Mouse (Mus musculus): ENCODE measurements around the gene 1700113H08Rik. TPM values are rescaled to one million over a fixed set of nuclear protein-coding genes. Genes with fewer than 3 reads are reported as not detected.

1700113H08Rik gene
- polyA plus RNA-seq, 1 experiment from 2014 or later, result 0.14 TPM

GRCm38 (mm10) chr10:87109038-87109771, 51.4 kb downstream of the 1700113H08Rik start:
- Histone ChIP-seq H3K9ac (ENCODE audit: low read length) (no peak overlapping the region), H3K9me3 (ENCODE audit: control insufficient read depth, low read length) (no peaks in the 10 kb centered on the region), H3K36me3 (ENCODE audit: control insufficient read depth, insufficient read depth, low read length) (no peaks in the 10 kb centered on the region), H3K4me3 (ENCODE audit: low read depth, low read length) (no peak overlapping the region), H3K4me2 (ENCODE audit: low read length) (no peak overlapping the region), H3K4me1 (replicated peaks; ENCODE audit: control insufficient read depth, insufficient read depth, low read length) (no peaks in the 10 kb centered on the region), H3K27me3 (replicated peaks; ENCODE audit: control insufficient read depth, insufficient read depth, low read length) (no peaks in the 10 kb centered on the region), H3K27ac (ENCODE audit: low read depth) (no peak overlapping the region)
- DNase-seq (ENCODE audit: low spot score), result no peak
- ATAC-seq (replicated peaks; ENCODE audit: low FRiP score, low TSS enrichment, low read depth), result no peak
- WGBS, result 81% methylated on average over 10 of the region's 10 CpGs

GRCm38 (mm10) chr10:87110909-87111308, 53.1 kb downstream of the 1700113H08Rik start:
- Histone ChIP-seq H3K9me3 (ENCODE audit: control insufficient read depth, low read length) (no peaks in the 10 kb centered on the region), H3K4me3 (ENCODE audit: low read depth, low read length) (no peak overlapping the region), H3K36me3 (ENCODE audit: control insufficient read depth, insufficient read depth, low read length) (no peaks in the 10 kb centered on the region), H3K27ac (ENCODE audit: low read depth) (no peak overlapping the region), H3K9ac (ENCODE audit: low read length) (no peak overlapping the region), H3K27me3 (replicated peaks; ENCODE audit: control insufficient read depth, insufficient read depth, low read length) (no peaks in the 10 kb centered on the region), H3K4me2 (ENCODE audit: low read length) (no peak overlapping the region), H3K4me1 (replicated peaks; ENCODE audit: control insufficient read depth, insufficient read depth, low read length) (no peaks in the 10 kb centered on the region)
- WGBS, result 90% methylated on average over 3 of the region's 3 CpGs
- no peak for DNase-seq (ENCODE audit: low spot score)
- no peak for ATAC-seq (replicated peaks; ENCODE audit: low FRiP score, low TSS enrichment, low read depth)

- WGBS, result 86% methylated on average over 5 of the region's 5 CpGs
- ATAC-seq (replicated peaks; ENCODE audit: low FRiP score, low TSS enrichment, low read depth) (no peak), DNase-seq (ENCODE audit: low spot score) (no peak)
- Histone ChIP-seq H3K9ac (ENCODE audit: low read length) (no peak overlapping the region), H3K4me2 (ENCODE audit: low read length) (no peak overlapping the region), H3K36me3 (ENCODE audit: control insufficient read depth, insufficient read depth, low read length) (no peaks in the 10 kb centered on the region), H3K4me3 (ENCODE audit: low read depth, low read length) (no peak overlapping the region), H3K27me3 (replicated peaks; ENCODE audit: control insufficient read depth, insufficient read depth, low read length) (no peaks in the 10 kb centered on the region), H3K4me1 (replicated peaks; ENCODE audit: control insufficient read depth, insufficient read depth, low read length) (no peaks in the 10 kb centered on the region), H3K27ac (ENCODE audit: low read depth) (no peak overlapping the region), H3K9me3 (ENCODE audit: control insufficient read depth, low read length) (no peaks in the 10 kb centered on the region)
Observed at GRCm38 (mm10) chr10:87125094-87125493, 67.2 kb downstream of the 1700113H08Rik start.

GRCm38 (mm10) chr10:87126186-87126824, 68.5 kb downstream of the 1700113H08Rik start:
- DNase-seq (ENCODE audit: low spot score) (no peak), ATAC-seq (replicated peaks; ENCODE audit: low FRiP score, low TSS enrichment, low read depth) (no peak)
- H3K36me3 ChIP-seq (ENCODE audit: control insufficient read depth, insufficient read depth, low read length), result no peaks in the 10 kb centered on the region
- no peaks in the 10 kb centered on the region for H3K4me1 ChIP-seq (replicated peaks; ENCODE audit: control insufficient read depth, insufficient read depth, low read length)
- H3K4me2 ChIP-seq (ENCODE audit: low read length), result no peak overlapping the region
- 84% methylated on average over 12 of the region's 12 CpGs for WGBS
- H3K9me3 ChIP-seq (ENCODE audit: control insufficient read depth, low read length), result no peaks in the 10 kb centered on the region
- H3K9ac ChIP-seq (ENCODE audit: low read length), result no peak overlapping the region
- no peak overlapping the region for H3K27ac ChIP-seq (ENCODE audit: low read depth)
- H3K4me3 ChIP-seq (ENCODE audit: low read depth, low read length), result no peak overlapping the region
- no peaks in the 10 kb centered on the region for H3K27me3 ChIP-seq (replicated peaks; ENCODE audit: control insufficient read depth, insufficient read depth, low read length)

- H3K4me1 ChIP-seq (replicated peaks; ENCODE audit: control insufficient read depth, insufficient read depth, low read length), result no peaks in the 10 kb centered on the region
- no peak overlapping the region for H3K9ac ChIP-seq (ENCODE audit: low read length)
- no peaks in the 10 kb centered on the region for H3K36me3 ChIP-seq (ENCODE audit: control insufficient read depth, insufficient read depth, low read length)
- no peak for DNase-seq (ENCODE audit: low spot score)
- no peaks in the 10 kb centered on the region for H3K9me3 ChIP-seq (ENCODE audit: control insufficient read depth, low read length)
- no peak for ATAC-seq (replicated peaks; ENCODE audit: low FRiP score, low TSS enrichment, low read depth)
- no peak overlapping the region for H3K27ac ChIP-seq (ENCODE audit: low read depth)
- H3K27me3 ChIP-seq (replicated peaks; ENCODE audit: control insufficient read depth, insufficient read depth, low read length), result no peaks in the 10 kb centered on the region
- WGBS, result 94% methylated on average over 6 of the region's 6 CpGs
- H3K4me3 ChIP-seq (ENCODE audit: low read depth, low read length), result no peak overlapping the region
- no peak overlapping the region for H3K4me2 ChIP-seq (ENCODE audit: low read length)
Observed at GRCm38 (mm10) chr10:87151050-87151449, 93.2 kb downstream of the 1700113H08Rik start.

GRCm38 (mm10) chr10:87153731-87154505, 96.1 kb downstream of the 1700113H08Rik start:
- H3K4me1 ChIP-seq (replicated peaks; ENCODE audit: control insufficient read depth, insufficient read depth, low read length), result no peaks in the 10 kb centered on the region
- no peaks in the 10 kb centered on the region for H3K27me3 ChIP-seq (replicated peaks; ENCODE audit: control insufficient read depth, insufficient read depth, low read length)
- no peak overlapping the region for H3K9ac ChIP-seq (ENCODE audit: low read length)
- H3K36me3 ChIP-seq (ENCODE audit: control insufficient read depth, insufficient read depth, low read length), result no peaks in the 10 kb centered on the region
- H3K4me3 ChIP-seq (ENCODE audit: low read depth, low read length), result no peak overlapping the region
- DNase-seq (ENCODE audit: low spot score) (no peak), ATAC-seq (replicated peaks; ENCODE audit: low FRiP score, low TSS enrichment, low read depth) (no peak)
- no peak overlapping the region for H3K27ac ChIP-seq (ENCODE audit: low read depth)
- H3K9me3 ChIP-seq (ENCODE audit: control insufficient read depth, low read length), result no peaks in the 10 kb centered on the region
- 69% methylated on average over 14 of the region's 14 CpGs for WGBS
- no peak overlapping the region for H3K4me2 ChIP-seq (ENCODE audit: low read length)

- H3K9me3 ChIP-seq (ENCODE audit: control insufficient read depth, low read length), result no peaks in the 10 kb centered on the region
- ATAC-seq (replicated peaks; ENCODE audit: low FRiP score, low TSS enrichment, low read depth) (no peak), DNase-seq (ENCODE audit: low spot score) (no peak)
- no peaks in the 10 kb centered on the region for H3K36me3 ChIP-seq (ENCODE audit: control insufficient read depth, insufficient read depth, low read length)
- 77% methylated on average over 9 of the region's 9 CpGs for WGBS
- H3K4me2 ChIP-seq (ENCODE audit: low read length), result no peak overlapping the region
- H3K9ac ChIP-seq (ENCODE audit: low read length), result no peak overlapping the region
- no peaks in the 10 kb centered on the region for H3K4me1 ChIP-seq (replicated peaks; ENCODE audit: control insufficient read depth, insufficient read depth, low read length)
- no peak overlapping the region for H3K4me3 ChIP-seq (ENCODE audit: low read depth, low read length)
- no peaks in the 10 kb centered on the region for H3K27me3 ChIP-seq (replicated peaks; ENCODE audit: control insufficient read depth, insufficient read depth, low read length)
- H3K27ac ChIP-seq (ENCODE audit: low read depth), result no peak overlapping the region
Observed at GRCm38 (mm10) chr10:87159781-87160180, 101.9 kb downstream of the 1700113H08Rik start.

GRCm38 (mm10) chr10:87196123-87196756, 138.4 kb downstream of the 1700113H08Rik start:
- no peak for ATAC-seq (replicated peaks; ENCODE audit: low FRiP score, low TSS enrichment, low read depth)
- Histone ChIP-seq H3K9ac (ENCODE audit: low read length) (no peak overlapping the region), H3K4me1 (replicated peaks; ENCODE audit: control insufficient read depth, insufficient read depth, low read length) (no peaks in the 10 kb centered on the region), H3K27ac (ENCODE audit: low read depth) (no peak overlapping the region), H3K36me3 (ENCODE audit: control insufficient read depth, insufficient read depth, low read length) (no peaks in the 10 kb centered on the region), H3K9me3 (ENCODE audit: control insufficient read depth, low read length) (no peaks in the 10 kb centered on the region), H3K27me3 (replicated peaks; ENCODE audit: control insufficient read depth, insufficient read depth, low read length) (no peaks in the 10 kb centered on the region), H3K4me2 (ENCODE audit: low read length) (no peak overlapping the region), H3K4me3 (ENCODE audit: low read depth, low read length) (no peak overlapping the region)
- DNase-seq (ENCODE audit: low spot score), result no peak
- 76% methylated on average over 7 of the region's 7 CpGs for WGBS
